Mouse (Mus musculus): ENCODE data around the gene Boc.
"Not testable (repeated sequence)": the region's sequence is repeated elsewhere in the genome, so short reads cannot be mapped to it uniquely, and the experiment has no call there.

The Boc gene

DNA sequence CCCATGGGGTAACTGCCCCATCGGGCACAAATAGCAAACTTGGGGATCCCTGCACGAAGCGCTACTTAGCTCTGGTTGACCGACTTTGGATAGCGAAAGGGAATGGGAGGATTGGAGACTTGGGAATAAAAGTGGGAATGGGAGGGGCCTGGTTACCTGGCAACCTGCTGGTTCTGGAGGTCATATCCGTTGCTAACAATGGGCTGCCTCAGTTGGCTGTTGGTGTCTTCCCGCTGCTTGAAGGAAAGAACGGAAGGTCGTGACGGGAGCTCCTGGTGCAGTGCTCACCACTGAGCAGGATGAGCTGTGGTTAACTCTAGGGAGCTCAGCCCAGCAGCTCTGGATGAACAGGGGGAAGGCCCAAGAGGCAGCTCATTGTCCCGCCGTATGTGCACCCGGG lies 71.5 kb downstream of the Boc start:
- DNase-seq = no peak

GRCm38 (mm10) chr16:44486612-44487011 lies 72.1 kb downstream of the Boc start:
- DNase-seq = no peak

- DNase-seq = no peak
Observed at GRCm38 (mm10) chr16:44485691-44486090, 73.0 kb downstream of the Boc start.

DNA sequence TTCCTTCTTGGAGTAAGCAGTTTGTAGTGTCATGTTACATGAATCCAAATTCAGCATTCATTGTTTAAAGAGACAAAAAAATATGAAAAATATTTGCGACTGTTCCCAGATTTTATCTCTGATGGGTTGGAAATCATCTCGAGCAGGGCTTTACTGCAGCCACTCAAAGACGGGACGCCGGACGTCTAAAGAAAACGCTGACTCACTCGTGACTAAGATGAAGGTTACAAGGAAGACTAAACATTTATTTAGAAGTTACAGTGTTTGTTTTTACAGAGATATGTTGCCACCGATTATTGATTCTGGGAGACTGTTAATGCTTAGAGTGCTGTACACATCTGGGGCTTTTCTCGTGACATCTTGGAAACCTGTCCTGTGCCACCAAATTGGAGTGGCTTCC lies 73.9 kb downstream of the Boc start:
- no peak for DNase-seq

DNA sequence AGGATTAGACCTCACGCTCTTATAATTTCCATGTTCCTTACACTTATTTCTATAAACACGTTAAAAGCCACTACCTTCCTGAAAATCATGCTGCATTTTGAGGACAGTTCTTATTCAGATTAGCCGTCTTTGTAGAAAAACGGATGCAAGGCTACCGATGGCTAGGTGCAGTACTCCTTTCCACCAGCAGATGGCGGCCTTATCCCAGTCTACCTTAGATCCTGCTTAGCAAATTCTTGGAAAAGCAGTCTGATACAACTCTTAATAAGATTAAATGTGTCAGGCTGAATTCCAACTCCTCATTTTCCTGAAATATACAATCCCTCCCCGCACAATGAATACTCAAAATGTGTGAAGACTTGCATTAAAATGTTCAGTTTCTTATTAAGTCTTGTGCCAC lies 74.6 kb downstream of the Boc start:
- DNase-seq = peak; percentile 70

- no peak for DNase-seq
Observed at GRCm38 (mm10) chr16:44481599-44482593, 76.8 kb downstream of the Boc start.

DNA sequence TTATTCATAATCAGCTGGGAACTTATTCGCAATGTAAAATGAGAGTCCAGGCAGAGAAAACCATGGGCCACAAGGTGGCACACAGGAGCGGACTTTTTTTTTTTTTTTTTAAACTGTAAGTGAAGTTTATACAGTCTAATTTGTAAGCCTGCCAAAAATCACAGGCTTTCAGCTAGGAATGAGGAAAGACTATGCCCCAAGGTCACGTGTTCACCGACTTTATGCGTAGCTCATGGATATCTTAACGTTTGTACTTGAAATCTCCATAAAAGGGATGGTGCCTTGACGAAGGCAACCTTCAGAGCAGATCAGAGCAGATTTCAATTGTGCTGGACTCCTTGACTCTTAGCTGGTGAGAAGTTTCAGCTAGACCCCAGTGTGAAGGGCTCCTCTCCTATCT lies 78.1 kb downstream of the Boc start:
- DNase-seq = peak in 1 of 2 experiments; percentile 32

GRCm38 (mm10) chr16:44479852-44480251 lies 78.8 kb downstream of the Boc start:
- no peak for DNase-seq

- no peak for DNase-seq
Observed at GRCm38 (mm10) chr16:44478767-44479166, 79.9 kb downstream of the Boc start.

DNA sequence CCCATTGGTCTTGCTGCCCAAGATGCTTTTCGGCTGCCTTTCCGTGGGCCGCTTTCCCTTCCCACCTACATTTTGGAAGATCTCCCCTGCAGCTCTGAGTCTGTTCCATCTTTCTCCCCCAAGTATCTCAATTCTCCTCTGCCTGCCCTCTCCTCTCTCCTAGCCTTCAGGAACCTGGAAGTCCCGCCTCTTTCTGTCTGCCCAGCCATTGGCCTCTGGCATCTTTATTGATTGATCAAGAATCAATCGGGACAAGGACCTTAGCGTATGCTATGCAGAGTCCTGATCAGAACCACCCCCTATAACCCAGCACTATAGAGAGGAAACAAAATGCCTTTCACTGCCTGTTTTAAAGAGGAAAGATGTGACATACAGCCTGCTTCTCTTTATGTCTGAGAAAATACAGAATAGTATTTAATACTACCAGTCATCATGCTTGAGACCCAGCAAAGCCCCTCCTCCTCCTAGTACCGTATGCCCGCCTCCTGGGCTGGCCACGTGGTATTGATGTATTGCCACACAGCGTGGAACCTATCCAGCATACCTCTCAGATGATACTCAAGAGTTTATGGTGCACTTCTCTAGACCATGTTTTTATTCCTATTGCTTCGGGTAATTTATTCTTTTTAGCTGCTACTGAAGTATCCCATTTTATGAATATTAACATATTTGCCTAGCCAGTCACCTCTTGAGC lies 82.9 kb downstream of the Boc start:
- no peak for DNase-seq

DNA sequence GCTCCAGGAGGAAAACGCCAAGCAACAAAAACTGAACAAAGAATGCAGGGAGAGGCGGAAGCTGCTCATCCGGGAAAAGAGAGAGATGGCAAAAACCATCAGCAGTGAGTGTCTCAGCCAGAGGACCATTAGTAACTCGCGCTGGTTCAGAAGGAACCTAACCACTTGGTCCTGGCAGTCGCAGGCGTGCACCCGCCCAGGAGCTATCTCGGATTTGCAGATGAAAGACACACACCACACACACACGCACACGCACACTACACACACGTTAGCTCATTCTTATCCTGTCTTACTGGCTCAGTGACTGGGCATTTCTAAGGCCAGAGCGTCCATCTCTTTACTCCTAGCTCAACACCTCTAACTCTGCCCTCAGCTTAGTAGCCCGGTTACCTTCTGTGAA lies 83.4 kb downstream of the Boc start:
- DNase-seq = no peak

DNA sequence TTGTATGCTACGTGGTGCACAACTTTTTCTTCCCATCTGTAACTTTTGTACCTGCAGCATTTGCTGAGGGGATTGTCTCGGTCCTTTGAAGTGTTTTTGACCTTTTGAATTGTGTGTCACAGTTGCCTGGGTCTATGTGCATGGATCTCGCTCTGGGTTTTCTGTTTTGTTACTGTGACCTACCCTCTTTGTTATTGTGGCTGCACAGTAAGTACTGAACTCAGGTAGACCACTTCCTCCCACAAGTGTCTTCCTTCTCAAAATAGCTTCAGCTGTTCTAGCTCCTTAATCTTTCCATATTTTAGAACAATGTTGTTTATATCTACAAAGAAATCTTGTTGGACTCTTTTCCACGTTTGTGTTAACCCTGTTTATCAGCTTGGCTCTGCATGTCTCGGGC lies 97.8 kb downstream of the Boc start:
- DNase-seq = no peak

- DNase-seq = no peak
Observed at GRCm38 (mm10) chr16:44458826-44459225, 99.9 kb downstream of the Boc start.

DNA sequence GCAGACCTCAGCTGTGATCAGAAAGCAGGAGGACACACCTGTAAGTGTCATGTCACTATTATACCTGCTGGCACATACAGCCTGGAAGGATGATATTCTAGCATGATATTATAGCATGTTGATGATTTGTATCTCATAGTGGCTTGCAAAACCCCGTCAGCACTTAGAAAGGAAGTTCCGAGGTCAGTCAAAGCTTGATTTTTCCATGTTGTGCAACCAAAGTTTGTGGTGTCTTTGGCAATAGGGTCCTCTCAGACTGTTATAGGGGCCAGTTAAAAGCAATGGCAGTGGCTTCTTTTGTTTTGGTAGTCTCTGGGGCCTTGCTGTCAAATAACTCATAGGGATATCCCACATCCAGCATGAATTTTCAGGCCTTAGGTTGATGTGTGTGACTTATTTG lies 100.8 kb downstream of the Boc start:
- DNase-seq = no peak

DNA sequence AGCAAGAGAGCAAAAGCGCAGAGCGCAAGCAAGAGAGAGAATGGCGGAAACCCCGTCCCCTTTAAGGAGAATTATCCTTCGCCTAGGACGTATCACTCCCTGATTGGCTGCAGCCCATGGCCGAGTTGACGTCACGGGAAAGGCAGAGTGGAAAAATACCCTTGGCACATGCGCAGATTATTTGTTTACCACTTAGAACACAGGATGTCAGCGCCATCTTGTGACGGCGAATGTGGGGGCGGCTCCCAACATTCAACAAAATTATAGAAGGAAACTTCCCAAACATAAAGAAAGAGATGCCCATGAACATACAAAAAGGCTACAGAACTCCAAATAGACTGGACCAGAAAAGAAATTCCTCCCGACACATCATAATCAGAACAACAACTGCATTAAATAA lies 116.8 kb downstream of the Boc start:
- not testable (repeated sequence) for DNase-seq

GRCm38 (mm10) chr16:44435481-44435880 lies 123.2 kb downstream of the Boc start:
- DNase-seq = no peak

All from lung, adult 18-20 months (tissue).